Mouse (Mus musculus) cortical plate, adult 2 months (tissue): ENCODE results near the gene Mboat2.

Experiments
- CTCF ChIP-seq: fragments of 200-500 bp; IDR thresholded peaks from 2 replicates; pipeline ENCODE4 v1.5.1; 2011; ENCODE audit warnings: mild to moderate bottlenecking, control low read depth, low read length; ENCODE audit not compliant: insufficient read depth; ENCODE audit errors: extremely low read depth
- POLR2A ChIP-seq: fragments of 200-500 bp; IDR thresholded peaks from 2 replicates; pipeline ENCODE4 v1.6.1; 2011; ENCODE audit warnings: mild to moderate bottlenecking, low read length, control low read depth; ENCODE audit not compliant: insufficient read depth; ENCODE audit errors: extremely low read depth

- TF ChIP-seq CTCF (no peak), POLR2A (no peak)
Measured at GRCm38 (mm10) chr12:24890158-24890557, 59.5 kb downstream of the Mboat2 start.
